Mouse (Mus musculus): Measurements from ENCODE around the gene Galnt17.

Galnt17 gene

GRCm38 (mm10) chr5:131246591-131246990, 61.7 kb downstream of the Galnt17 start:
- DNase-seq (ENCODE audit: low spot score in 2 of 2) = no peak

GRCm38 (mm10) chr5:131241689-131242088, 66.6 kb downstream of the Galnt17 start:
- DNase-seq (ENCODE audit: low spot score in 2 of 2) = peak in 1 of 2 experiments; percentile 24

GRCm38 (mm10) chr5:131239813-131240212, 68.5 kb downstream of the Galnt17 start:
- no peak for DNase-seq (ENCODE audit: low spot score in 2 of 2)

GRCm38 (mm10) chr5:131236906-131237305, 71.4 kb downstream of the Galnt17 start:
- DNase-seq (ENCODE audit: low spot score in 2 of 2) = no peak

- no peak for DNase-seq (ENCODE audit: low spot score in 2 of 2)
These were observed 74.5 kb downstream of the Galnt17 start for GRCm38 (mm10) chr5:131233828-131234227.

GRCm38 (mm10) chr5:131231060-131231459, 77.2 kb downstream of the Galnt17 start:
- DNase-seq (ENCODE audit: low spot score in 2 of 2) = no peak

- DNase-seq (ENCODE audit: low spot score in 2 of 2) = no peak
These were observed 78.6 kb downstream of the Galnt17 start for GRCm38 (mm10) chr5:131229744-131230143.

GRCm38 (mm10) chr5:131223416-131223815, 84.9 kb downstream of the Galnt17 start:
- no peak for DNase-seq (ENCODE audit: low spot score in 2 of 2)

GRCm38 (mm10) chr5:131222498-131223244, 85.6 kb downstream of the Galnt17 start:
- no peak for DNase-seq (ENCODE audit: low spot score in 2 of 2)

GRCm38 (mm10) chr5:131218221-131218620, 90.1 kb downstream of the Galnt17 start:
- no peak for DNase-seq (ENCODE audit: low spot score in 2 of 2)

DNA sequence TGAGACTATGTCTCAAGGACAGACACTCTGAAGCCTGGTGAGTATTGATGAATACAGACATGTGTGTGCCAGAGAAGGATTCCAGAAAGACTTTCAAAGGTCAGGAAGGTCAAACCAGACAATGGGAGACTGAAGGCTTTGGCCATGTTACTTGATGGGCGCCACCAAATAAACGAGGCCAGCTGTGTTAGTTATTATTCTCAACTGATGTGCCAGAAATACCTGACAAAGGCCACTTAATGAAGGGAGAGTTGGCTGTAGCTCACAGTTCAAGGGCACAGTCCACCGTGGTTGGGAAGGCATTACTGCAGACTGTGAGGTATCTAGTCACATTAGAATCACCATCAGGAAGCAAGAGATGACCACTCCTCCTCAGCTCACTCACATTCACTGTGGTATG, 96.7 kb downstream of the Galnt17 start:
- DNase-seq (ENCODE audit: low spot score in 2 of 2) = no peak

DNA sequence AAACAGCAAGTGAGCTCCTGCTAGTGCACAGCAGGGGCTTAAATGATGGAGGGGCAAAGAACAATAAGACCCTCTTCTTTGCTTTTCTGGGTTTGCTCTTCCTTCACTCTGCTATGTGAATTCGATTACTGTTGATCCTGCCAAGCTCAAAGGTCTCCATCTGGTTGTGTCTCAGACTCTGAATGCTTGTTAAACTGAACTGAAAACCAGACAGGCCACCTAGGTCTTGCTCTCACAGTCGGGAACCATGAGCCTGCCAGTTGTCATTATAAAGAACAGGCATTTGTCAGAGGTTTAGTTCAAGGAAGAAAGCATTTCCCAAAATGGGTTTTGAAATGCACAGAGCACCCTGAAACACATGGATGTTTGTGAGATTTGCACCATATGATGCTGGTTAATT, 107.2 kb downstream of the Galnt17 start:
- DNase-seq (ENCODE audit: low spot score in 2 of 2) = no peak

DNA sequence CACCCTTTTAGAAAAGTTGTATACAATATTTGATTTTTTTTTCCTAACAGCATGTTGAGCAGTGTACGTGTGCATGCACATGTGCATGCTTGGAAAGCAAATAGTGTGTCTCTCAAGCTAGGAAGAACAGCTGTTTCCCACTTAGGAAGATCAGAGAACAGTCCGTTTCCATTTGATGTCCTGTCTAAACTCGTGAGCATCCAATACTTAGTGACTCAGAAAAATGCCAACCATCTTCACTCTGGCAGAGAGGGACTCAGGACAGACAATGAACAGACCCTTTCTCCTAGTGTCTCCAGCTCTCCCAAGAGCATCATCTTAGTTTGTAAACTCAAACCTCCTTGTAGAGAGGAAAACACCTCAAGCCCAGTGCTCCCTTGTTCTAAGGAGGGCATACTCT, 116.0 kb downstream of the Galnt17 start:
- no peak for DNase-seq (ENCODE audit: low spot score in 2 of 2)

- no peak for DNase-seq (ENCODE audit: low spot score in 2 of 2)
These were observed 123.7 kb downstream of the Galnt17 start for GRCm38 (mm10) chr5:131184566-131184965.

- DNase-seq (ENCODE audit: low spot score in 2 of 2) = peak; percentile 57 to 68
These were observed 127.1 kb downstream of the Galnt17 start for GRCm38 (mm10) chr5:131181231-131181630.

DNA sequence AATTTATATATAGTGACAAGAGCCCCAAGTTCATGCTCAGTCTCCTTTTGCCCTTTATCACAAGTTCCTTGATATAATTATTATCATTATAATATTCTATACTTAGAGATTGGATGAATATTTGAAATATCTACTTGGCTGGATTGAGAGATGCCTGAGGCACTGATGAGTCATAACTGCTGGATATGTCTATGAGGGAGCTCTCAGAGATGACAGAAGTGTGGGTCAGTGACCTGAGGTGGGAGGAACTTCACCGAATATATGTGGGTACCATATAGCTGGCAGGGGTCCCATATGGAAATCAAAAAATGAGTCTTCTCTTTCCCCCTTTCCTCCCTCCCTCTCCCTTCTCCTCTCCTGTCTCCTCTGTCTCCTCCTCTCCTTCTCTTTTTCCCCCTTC, 127.5 kb downstream of the Galnt17 start:
- DNase-seq (ENCODE audit: low spot score in 2 of 2) = peak in 1 of 2 experiments; percentile 36

DNA sequence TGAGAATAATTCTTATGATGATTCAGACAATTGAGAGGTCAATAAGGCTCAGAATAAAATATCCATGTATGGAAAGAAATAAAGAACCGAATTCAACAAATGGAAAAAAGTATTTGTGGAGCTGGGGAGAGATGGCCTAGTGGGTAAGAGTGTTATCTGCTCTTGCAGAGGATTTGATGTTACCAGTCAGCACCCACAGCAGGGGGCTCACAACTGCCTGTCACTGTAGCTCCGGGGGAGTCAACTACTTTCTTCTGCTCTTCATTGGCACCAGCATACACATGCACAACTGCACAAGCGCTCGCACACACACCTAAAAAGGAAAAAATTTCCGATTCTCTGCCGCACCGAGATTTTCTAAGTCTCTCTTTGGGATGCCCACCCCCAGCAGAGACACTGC, 130.4 kb downstream of the Galnt17 start:
- no peak for DNase-seq (ENCODE audit: low spot score in 2 of 2)

GRCm38 (mm10) chr5:131177168-131177567, 131.1 kb downstream of the Galnt17 start:
- no peak for DNase-seq (ENCODE audit: low spot score in 2 of 2)

GRCm38 (mm10) chr5:131169186-131169585, 139.1 kb downstream of the Galnt17 start:
- no peak for DNase-seq (ENCODE audit: low spot score in 2 of 2)

DNA sequence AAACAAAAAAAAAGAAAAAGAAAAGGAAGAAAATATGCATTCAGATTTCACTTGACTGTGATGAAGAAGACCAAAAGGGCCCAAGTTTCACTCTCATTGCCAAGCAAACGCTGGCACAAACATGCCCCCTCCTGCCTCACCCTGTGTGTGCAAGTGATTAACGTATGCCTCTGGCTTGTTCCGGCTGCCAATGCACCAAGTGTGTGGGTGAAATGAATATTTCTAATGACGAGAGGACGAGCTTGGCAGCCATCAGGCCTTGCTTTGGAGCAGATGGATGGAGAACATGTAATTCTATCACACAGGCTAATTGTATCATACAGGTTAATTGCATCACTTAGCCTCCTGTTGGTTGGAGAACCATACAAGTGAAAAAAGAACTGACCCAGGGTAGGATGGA, 140.9 kb downstream of the Galnt17 start:
- no peak for DNase-seq (ENCODE audit: low spot score in 2 of 2)

- peak in 1 of 2 experiments; percentile 23 for DNase-seq (ENCODE audit: low spot score in 2 of 2)
These were observed 142.6 kb downstream of the Galnt17 start for GRCm38 (mm10) chr5:131165681-131166080.

DNA sequence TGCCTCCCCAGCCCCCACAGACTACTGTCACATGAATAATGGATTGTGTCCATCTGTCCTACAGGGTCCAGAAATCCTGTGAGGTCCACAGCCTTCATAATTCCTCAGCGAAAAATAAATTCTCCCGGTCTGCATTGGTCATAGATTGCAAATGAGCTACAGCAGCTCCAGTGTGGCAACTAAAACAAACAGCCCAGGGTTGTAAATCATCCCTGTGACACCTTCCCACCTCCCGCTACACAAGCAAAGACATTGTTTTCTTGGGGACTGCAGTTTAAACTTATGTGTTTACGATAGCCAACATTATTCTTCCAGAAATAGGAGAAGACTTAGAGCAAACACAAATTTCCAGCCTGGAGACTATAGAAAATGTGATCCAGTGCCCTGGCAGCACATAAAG, 150.4 kb downstream of the Galnt17 start:
- DNase-seq (ENCODE audit: low spot score in 2 of 2) = no peak

GRCm38 (mm10) chr5:131156323-131156722, 152.0 kb downstream of the Galnt17 start:
- DNase-seq (ENCODE audit: low spot score in 2 of 2) = no peak

- DNase-seq (ENCODE audit: low spot score in 2 of 2) = no peak
These were observed 165.7 kb downstream of the Galnt17 start for GRCm38 (mm10) chr5:131142606-131143005.

Data from right cerebral cortex, adult 2 months (tissue).